Mouse (Mus musculus): ENCODE results near the gene Mlkl. TPM values are rescaled to one million over a fixed set of nuclear protein-coding genes. Genes with fewer than 3 reads are reported as not detected.
"Not testable (repeated sequence)": the region's sequence is repeated elsewhere in the genome, so short reads cannot be mapped to it uniquely, and the experiment has no call there.

Mlkl gene
- total RNA-seq, 2 experiments from 2014 or later: 0.97 to 1.2 TPM

DNA sequence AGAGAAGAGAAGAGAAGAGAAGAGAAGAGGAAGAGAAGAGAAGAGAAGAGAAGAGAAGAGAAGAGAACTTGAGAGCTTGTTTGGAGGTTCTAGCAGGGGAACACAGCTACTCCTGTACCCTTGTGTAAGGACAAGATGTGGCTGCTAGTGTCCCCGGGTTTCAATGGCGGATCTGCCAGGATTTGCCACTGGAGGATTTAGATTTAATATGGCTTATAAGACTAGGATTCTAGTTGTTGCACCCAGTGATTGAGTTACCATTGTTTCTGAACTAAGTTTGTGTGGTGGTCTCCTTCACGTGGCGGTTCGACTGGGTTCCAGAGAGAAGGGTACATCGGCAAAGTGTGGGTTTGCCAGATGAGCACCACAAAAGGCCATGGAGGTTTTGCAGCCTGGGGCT is 24.0 kb downstream of the Mlkl start:
- DNase-seq: not testable (repeated sequence)

DNA sequence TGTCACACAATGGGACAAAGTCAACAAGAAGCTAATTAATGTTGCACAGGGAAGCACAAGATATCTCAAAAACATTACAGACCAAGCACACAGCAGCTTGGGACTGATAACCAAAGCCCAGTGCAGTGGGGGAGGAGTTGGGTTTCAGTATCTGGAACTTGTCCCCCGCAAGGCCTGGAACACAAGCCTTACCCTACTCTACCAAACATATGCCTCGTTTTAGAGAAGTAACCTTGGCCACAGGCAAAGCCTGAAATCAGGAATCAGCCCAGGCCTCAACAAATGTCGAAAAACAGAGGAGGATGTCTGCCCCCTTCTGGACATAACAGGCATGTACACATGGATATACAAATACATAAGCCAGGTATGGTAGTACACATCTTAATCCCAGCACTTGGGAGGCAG is 25.2 kb downstream of the Mlkl start:
- no peak for DNase-seq

GRCm38 (mm10) chr8:111310006-111310405 is 28.0 kb downstream of the Mlkl start:
- DNase-seq: not testable (repeated sequence)

GRCm38 (mm10) chr8:111305031-111305730 is 32.8 kb downstream of the Mlkl start:
- no peak for DNase-seq

GRCm38 (mm10) chr8:111304359-111304758 is 33.6 kb downstream of the Mlkl start:
- no peak for DNase-seq

DNA sequence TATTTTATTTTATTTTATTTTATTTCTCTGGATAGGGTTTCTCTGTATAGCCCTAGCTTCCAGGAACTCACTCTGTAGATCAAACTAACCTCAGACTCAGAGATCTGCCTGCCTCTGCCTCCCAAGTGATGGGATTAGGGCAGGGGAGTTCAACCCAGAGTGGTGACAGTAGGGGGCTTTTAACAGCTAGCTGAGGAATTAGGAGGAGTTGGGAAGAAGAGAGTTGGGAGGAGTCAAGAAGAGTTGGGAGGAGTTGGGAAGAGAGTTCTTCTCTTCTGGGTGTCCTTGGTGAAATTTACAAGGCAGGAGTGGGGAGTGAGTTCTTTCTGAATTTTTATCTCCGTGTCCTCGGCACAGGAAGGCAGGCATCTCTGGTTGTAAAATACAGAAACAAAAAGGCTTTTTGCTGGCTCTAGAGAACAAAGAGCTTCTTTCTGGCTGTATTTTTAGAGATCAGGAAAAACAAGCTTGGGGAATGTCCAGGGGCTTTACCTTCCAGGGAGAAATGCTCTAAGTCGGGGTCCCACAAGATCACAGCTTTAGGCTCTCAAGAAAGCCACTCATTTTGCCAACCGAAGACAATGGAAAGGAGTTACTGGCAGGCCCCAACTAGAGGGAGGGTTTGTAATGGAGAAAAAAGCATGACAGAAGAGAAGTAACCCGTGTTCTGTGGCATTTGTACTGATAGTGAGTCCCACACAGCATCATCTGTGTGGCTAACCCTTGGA is 34.7 kb downstream of the Mlkl start:
- DNase-seq: not testable (repeated sequence)

DNA sequence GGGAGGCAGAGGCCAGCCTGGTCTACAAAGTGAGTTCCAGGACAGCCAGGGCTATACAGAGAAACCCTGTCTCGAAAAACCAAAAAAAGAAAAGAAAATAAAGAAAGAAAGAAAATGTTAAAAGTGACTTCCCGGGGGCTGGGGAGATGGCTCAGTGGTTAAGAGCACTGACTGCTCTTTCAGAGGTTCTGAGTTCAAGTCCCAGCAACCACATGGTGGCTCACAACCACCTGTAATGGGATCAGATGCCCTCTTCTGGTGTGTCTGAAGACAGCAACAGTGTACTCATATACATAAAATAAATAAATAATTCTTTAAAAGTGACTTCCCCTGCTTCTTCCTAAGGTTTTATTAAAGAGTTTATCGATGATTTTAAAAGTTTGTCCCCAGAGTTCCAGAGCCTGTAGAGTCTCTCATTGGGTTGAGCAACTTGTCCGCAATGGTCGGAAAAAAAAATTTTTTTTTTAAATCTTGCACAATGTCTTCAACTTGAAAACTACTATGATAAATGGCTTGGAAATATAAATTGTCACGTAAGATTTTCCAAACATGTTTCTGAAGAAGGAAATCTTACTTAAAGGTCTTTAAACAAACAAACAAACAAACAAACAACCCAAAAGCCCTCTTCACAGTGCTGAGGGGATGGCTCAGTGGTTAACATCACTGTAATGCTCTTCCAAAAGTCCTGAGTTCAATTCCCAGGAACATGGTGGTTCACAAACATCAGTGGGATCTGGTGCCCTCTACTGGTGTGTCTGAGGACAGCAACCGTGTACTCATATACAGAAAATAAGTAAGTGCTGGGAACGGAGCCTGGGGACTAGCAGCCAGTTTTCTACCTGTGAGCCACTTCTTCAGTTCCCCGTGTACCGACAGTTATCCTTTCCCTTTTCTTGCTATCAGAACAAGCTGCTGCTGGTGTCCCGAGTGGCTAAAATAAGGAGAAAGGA is 37.1 kb downstream of the Mlkl start:
- no peak for DNase-seq

DNA sequence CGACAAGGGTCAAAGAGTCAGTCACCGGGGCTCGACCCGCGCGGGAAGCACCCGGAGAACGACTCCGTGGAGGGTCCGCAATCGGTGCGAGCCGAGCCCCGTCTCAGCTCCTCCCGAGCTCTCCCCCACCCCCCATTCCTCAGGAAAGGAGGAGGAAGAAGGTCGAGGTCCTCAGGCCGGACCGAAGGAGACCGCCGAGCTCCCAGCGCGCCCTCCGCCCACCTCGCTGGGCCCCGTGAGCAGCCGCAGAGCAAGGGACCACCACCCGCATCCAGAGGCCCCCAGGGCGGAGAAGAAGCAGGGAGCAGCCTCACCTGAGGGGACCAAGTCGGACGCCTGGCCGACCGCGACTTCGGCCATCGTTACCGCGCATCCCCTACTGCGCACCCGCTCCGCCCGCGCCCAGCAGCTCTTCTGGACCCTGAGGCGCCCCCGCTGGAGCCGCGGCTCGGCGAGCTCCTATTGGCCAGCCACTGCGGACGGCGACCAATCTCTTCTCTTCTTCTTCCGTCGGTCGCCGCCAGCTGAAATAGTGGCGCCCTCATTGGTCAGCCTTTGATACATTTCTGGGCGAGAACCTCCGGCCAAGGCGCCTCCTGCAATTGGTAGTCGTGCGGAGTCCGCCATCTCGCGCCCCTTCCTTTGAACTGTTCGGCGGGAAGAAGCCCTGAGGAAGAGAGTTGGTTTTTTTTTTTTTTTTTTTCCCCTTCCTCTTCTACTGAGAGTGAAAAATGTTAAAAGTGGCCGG is 38.0 kb downstream of the Mlkl start, which contains the start of gene Rfwd3:
TSS of gene Rfwd3 (minus strand) at position 402 of the 748 bp plus-strand sequence.
- DNase-seq: peak; percentile 98

GRCm38 (mm10) chr8:111299363-111299820 is 38.6 kb downstream of the Mlkl start:
- DNase-seq: peak; percentile 25

GRCm38 (mm10) chr8:111298011-111298410 is 40.0 kb downstream of the Mlkl start:
- DNase-seq: no peak

GRCm38 (mm10) chr8:111291733-111292132 is 46.2 kb downstream of the Mlkl start:
- DNase-seq: no peak

DNA sequence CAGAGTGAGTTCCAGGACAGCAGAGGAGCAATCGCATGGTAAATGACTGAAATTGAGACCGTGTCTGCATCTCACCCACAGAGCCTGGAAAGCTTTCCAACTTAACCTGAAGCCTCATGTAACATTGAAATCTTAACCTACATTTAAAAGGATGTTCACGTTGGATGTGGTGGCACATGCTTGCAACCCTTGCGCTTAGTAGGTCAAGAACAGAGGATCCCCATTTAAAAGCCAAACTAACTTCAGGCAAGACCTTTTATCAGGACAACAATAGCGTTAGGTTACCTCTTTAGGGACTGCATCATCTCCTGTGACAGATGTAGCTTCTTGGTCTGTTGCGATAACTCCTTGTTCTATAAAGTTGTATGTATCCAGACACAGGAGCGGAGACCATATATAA is 47.4 kb downstream of the Mlkl start:
- DNase-seq: no peak

GRCm38 (mm10) chr8:111285603-111286002 is 52.4 kb downstream of the Mlkl start:
- DNase-seq: no peak

GRCm38 (mm10) chr8:111282093-111282492 is 55.9 kb downstream of the Mlkl start:
- no peak for DNase-seq

- DNase-seq: no peak
Observed at GRCm38 (mm10) chr8:111268277-111268676, 69.7 kb downstream of the Mlkl start.

GRCm38 (mm10) chr8:111266161-111266560 is 71.8 kb downstream of the Mlkl start:
- not testable (repeated sequence) for DNase-seq

DNA sequence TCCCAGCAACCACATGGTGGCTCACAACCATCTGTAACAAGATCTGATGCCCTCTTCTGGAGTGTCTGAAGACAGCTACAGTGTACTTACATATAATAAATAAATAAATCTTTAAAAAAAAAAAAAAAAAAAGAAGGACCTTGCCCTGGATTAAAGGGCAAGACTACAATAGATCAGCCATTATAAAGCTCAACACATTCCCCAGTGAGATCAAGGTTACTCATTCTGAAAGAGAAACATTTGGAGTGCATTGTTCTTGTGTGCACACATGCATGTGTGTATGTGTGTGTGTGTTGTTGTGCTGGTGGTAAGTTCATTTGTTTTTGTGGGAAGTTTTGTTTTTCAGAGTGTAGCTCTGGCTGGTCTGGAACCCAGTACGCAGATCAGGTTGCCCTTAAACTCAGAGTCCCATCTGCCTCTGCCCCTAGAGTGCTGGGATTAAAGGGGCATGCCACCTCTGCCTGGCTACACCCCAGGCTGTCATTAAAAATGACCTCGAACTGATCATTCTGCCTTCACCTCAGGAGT is 73.2 kb downstream of the Mlkl start:
- no peak for DNase-seq

DNA sequence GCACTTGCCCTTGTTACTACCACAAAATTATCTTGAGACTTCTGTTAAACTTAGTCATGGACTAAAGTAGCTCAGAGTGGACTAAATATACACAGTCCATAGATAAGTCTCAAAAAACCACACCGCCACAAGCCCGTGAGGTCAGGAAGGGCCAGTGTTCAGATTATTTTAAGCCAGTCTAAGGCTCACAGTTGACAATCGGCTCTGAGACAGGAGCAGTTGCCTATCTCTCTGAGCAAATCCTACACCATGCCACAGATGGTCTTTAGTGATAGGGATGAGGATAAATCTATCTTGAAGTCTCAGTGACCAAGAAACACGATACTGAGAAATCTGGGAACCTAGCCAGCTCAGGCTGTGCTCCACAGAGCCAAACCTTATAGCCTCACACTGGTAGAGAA is 76.0 kb downstream of the Mlkl start:
- DNase-seq: no peak

Measured in gastrocnemius, postnatal 25 days (tissue).